Mouse (Mus musculus) heart, embryonic 10.5 days (tissue): ENCODE results near the gene Tspan11. TPM values are rescaled to one million over a fixed set of nuclear protein-coding genes. Genes with fewer than 3 reads are reported as not detected.

Source experiments
- DNase-seq: peaks from one replicate; pipeline ENCODE4 v3.0.0-alpha.2; 2017; ENCODE audit warnings: low spot score
- H3K27ac ChIP-seq: fragments of 300-500 bp; sonication (generic); 2 replicates; pipeline ENCODE4 v1.5.1; 2016; ENCODE audit warnings: mild to moderate bottlenecking
- H3K27me3 ChIP-seq: fragments of 300-500 bp; sonication (generic); 2 replicates; pipeline ENCODE4 v1.6.1; 2016; ENCODE audit warnings: mild to moderate bottlenecking; ENCODE audit not compliant: poor library complexity, insufficient read depth, severe bottlenecking
- H3K36me3 ChIP-seq: fragments of 300-500 bp; sonication (generic); 2 replicates; pipeline ENCODE4 v1.6.1; 2016; ENCODE audit warnings: mild to moderate bottlenecking, moderate library complexity
- H3K4me1 ChIP-seq: fragments of 300-500 bp; sonication (generic); 2 replicates; pipeline ENCODE4 v1.6.1; 2016; ENCODE audit warnings: mild to moderate bottlenecking
- H3K4me3 ChIP-seq: fragments of 300-500 bp; sonication (generic); 2 replicates; pipeline ENCODE4 v1.5.1; 2016; ENCODE audit warnings: mild to moderate bottlenecking, moderate library complexity
- H3K9me3 ChIP-seq: fragments of 300-500 bp; sonication (generic); 2 replicates; pipeline ENCODE4 v1.6.1; 2016; ENCODE audit warnings: mild to moderate bottlenecking, moderate library complexity
- WGBS: fragments of 180-500 bp; shearing (Covaris S2); methylation state at CpG from one replicate; pipeline ENCODE4 v1.1.7; 2016; 5-methylcytosine and 5-hydroxymethylcytosine counted together
- polyA plus RNA-seq: library from polyadenylated mRNA; unstranded; fragments of >200 nt; fragmentation: Nextera tagmentation; extraction: Ambion mirVana; gene quantifications from 2 replicates; pipeline ENCODE4 v1.2.1, GENCODE M21; 2016

The Tspan11 gene
- polyA plus RNA-seq, 1 experiment from 2014 or later: 1.8 TPM

GRCm38 (mm10) chr6:127953071-127953470 lies 65.7 kb downstream of the Tspan11 start:
- Histone ChIP-seq H3K4me3 (no peak overlapping the region), H3K4me1 (no peaks in the 10 kb centered on the region), H3K9me3 (no peaks in the 10 kb centered on the region), H3K36me3 (no peaks in the 10 kb centered on the region), H3K27ac (no peak overlapping the region), H3K27me3 (peaks cover 19% of the 10 kb centered on the region; the same call in 1 of the 2 replicates)
- 79% methylated on average over 4 of the region's 4 CpGs for WGBS
- DNase-seq: no peak

GRCm38 (mm10) chr6:127956172-127956571 lies 68.8 kb downstream of the Tspan11 start:
- Histone ChIP-seq H3K27me3 (peaks cover 19% of the 10 kb centered on the region; the same call in 1 of the 2 replicates), H3K4me1 (no peaks in the 10 kb centered on the region), H3K27ac (no peak overlapping the region), H3K36me3 (0 out of 2 replicates have a peak, but pooled peaks cover 4% of the 10 kb centered on the region), H3K4me3 (no peak overlapping the region), H3K9me3 (no peaks in the 10 kb centered on the region)
- no peak for DNase-seq
- WGBS: 80% methylated on average over 5 of the region's 5 CpGs

- 71% methylated on average over 1 of the region's 1 CpGs for WGBS
- no peaks in the 10 kb centered on the region for H3K27me3 ChIP-seq
- peaks cover 42% of the 10 kb centered on the region for H3K36me3 ChIP-seq
- H3K9me3 ChIP-seq: no peaks in the 10 kb centered on the region
- H3K4me1 ChIP-seq: no peaks in the 10 kb centered on the region
- H3K27ac ChIP-seq: no peak overlapping the region
- no peak overlapping the region for H3K4me3 ChIP-seq
- DNase-seq: no peak
Measured at GRCm38 (mm10) chr6:127960203-127960602, 72.8 kb downstream of the Tspan11 start.

GRCm38 (mm10) chr6:127965497-127965896 lies 78.1 kb downstream of the Tspan11 start:
- Histone ChIP-seq H3K4me3 (no peak overlapping the region), H3K4me1 (peaks cover 29% of the 10 kb centered on the region), H3K27ac (no peak overlapping the region), H3K27me3 (no peaks in the 10 kb centered on the region), H3K36me3 (peaks cover 60% of the 10 kb centered on the region), H3K9me3 (no peaks in the 10 kb centered on the region)
- 56% methylated on average over 8 of the region's 8 CpGs for WGBS
- no peak for DNase-seq

GRCm38 (mm10) chr6:127969709-127970108 lies 82.3 kb downstream of the Tspan11 start:
- Histone ChIP-seq H3K27me3 (no peaks in the 10 kb centered on the region), H3K36me3 (peaks cover 27% of the 10 kb centered on the region), H3K4me3 (no peak overlapping the region), H3K4me1 (peaks cover 58% of the 10 kb centered on the region), H3K9me3 (no peaks in the 10 kb centered on the region), H3K27ac (no peak overlapping the region)
- 44% methylated on average over 7 of the region's 7 CpGs for WGBS
- DNase-seq: no peak

- H3K36me3 ChIP-seq: peaks cover 23% of the 10 kb centered on the region
- no peaks in the 10 kb centered on the region for H3K9me3 ChIP-seq
- peaks cover 62% of the 10 kb centered on the region for H3K4me1 ChIP-seq
- H3K4me3 ChIP-seq: no peak overlapping the region
- whole genome bisulfite sequencing: 9% methylated on average over 7 of the region's 7 CpGs
- no peak overlapping the region for H3K27ac ChIP-seq
- no peak for DNase-seq
- H3K27me3 ChIP-seq: no peaks in the 10 kb centered on the region
Measured at GRCm38 (mm10) chr6:127970120-127970519, 82.7 kb downstream of the Tspan11 start.

- Histone ChIP-seq H3K27me3 (no peaks in the 10 kb centered on the region), H3K4me1 (peaks cover 67% of the 10 kb centered on the region), H3K27ac (no peak overlapping the region), H3K9me3 (no peaks in the 10 kb centered on the region), H3K4me3 (no peak overlapping the region), H3K36me3 (peaks cover 16% of the 10 kb centered on the region)
- WGBS: 68% methylated on average over 5 of the region's 5 CpGs
- no peak for DNase-seq
Measured at GRCm38 (mm10) chr6:127970848-127971247, 83.5 kb downstream of the Tspan11 start.

GRCm38 (mm10) chr6:127971931-127972330 lies 84.5 kb downstream of the Tspan11 start:
- Histone ChIP-seq H3K4me1 (peaks cover 68% of the 10 kb centered on the region), H3K36me3 (peaks cover 5% of the 10 kb centered on the region; the same call in 1 of the 2 replicates)
- WGBS: 77% methylated on average over 5 of the region's 5 CpGs

GRCm38 (mm10) chr6:127973553-127973952 lies 86.2 kb downstream of the Tspan11 start:
- Histone ChIP-seq H3K9me3 (no peaks in the 10 kb centered on the region), H3K36me3 (0 out of 2 replicates have a peak, but pooled peaks cover 5% of the 10 kb centered on the region), H3K4me1 (peaks cover 75% of the 10 kb centered on the region), H3K27me3 (no peaks in the 10 kb centered on the region), H3K4me3 (no peak overlapping the region), H3K27ac (peak overlapping the region; percentile 2; the same call in 1 of the 2 replicates)
- 66% methylated on average over 6 of the region's 6 CpGs for WGBS
- no peak for DNase-seq

More at GRCm38 (mm10) chr6:127971931-127972330, 84.5 kb downstream of the Tspan11 start:
- DNase-seq: no peak
- no peaks in the 10 kb centered on the region for H3K9me3 ChIP-seq
- H3K27ac ChIP-seq: no peak overlapping the region
- H3K4me3 ChIP-seq: no peak overlapping the region
- H3K27me3 ChIP-seq: no peaks in the 10 kb centered on the region

GRCm38 (mm10) chr6:127974000-127974399 lies 86.6 kb downstream of the Tspan11 start:
- H3K27me3 ChIP-seq: no peaks in the 10 kb centered on the region
- H3K36me3 ChIP-seq: 0 out of 2 replicates have a peak, but pooled peaks cover 5% of the 10 kb centered on the region
- peak overlapping the region; percentile 2; the same call in 1 of the 2 replicates for H3K27ac ChIP-seq
- H3K4me1 ChIP-seq: peaks cover 79% of the 10 kb centered on the region
- DNase-seq: no peak
- H3K4me3 ChIP-seq: no peak overlapping the region
- WGBS: 53% methylated on average over 9 of the region's 9 CpGs
- no peaks in the 10 kb centered on the region for H3K9me3 ChIP-seq

- 74% methylated on average over 6 of the region's 6 CpGs for WGBS
- H3K4me1 ChIP-seq: peaks cover 84% of the 10 kb centered on the region
- H3K27me3 ChIP-seq: no peaks in the 10 kb centered on the region
- no peak for DNase-seq
- peak overlapping the region; percentile 76; the same call in 1 of the 2 replicates for H3K27ac ChIP-seq
- H3K9me3 ChIP-seq: no peaks in the 10 kb centered on the region
- no peak overlapping the region for H3K4me3 ChIP-seq
- 0 out of 2 replicates have a peak, but pooled peaks cover 5% of the 10 kb centered on the region for H3K36me3 ChIP-seq
Measured at GRCm38 (mm10) chr6:127976695-127977094, 89.3 kb downstream of the Tspan11 start.

- Histone ChIP-seq H3K36me3 (0 out of 2 replicates have a peak, but pooled peaks cover 6% of the 10 kb centered on the region), H3K9me3 (no peaks in the 10 kb centered on the region), H3K4me1 (peaks cover 87% of the 10 kb centered on the region), H3K27ac (no peak overlapping the region), H3K27me3 (no peaks in the 10 kb centered on the region), H3K4me3 (no peak overlapping the region)
- 82% methylated on average over 20 of the region's 20 CpGs for WGBS
- no peak for DNase-seq
Measured at GRCm38 (mm10) chr6:127978941-127979340, 91.6 kb downstream of the Tspan11 start.

GRCm38 (mm10) chr6:127979831-127980230 lies 92.4 kb downstream of the Tspan11 start:
- Histone ChIP-seq H3K27ac (0 out of 2 replicates have a peak overlapping the region, but pooled peaks have one; percentile 56), H3K9me3 (no peaks in the 10 kb centered on the region), H3K27me3 (no peaks in the 10 kb centered on the region), H3K4me1 (peaks cover 85% of the 10 kb centered on the region), H3K36me3 (0 out of 2 replicates have a peak, but pooled peaks cover 4% of the 10 kb centered on the region), H3K4me3 (no peak overlapping the region)
- WGBS: 93% methylated on average over 5 of the region's 5 CpGs
- DNase-seq: no peak
